Mouse (Mus musculus): ENCODE results near the gene Slitrk6. TPM values are rescaled to one million over a fixed set of nuclear protein-coding genes. Genes with fewer than 3 reads are reported as not detected.

Gene Slitrk6
- polyA plus RNA-seq, 1 experiment from 2014 or later, result 1.4 TPM

GRCm38 (mm10) chr14:110728344-110728910 lies 26.5 kb downstream of the Slitrk6 start:
- Histone ChIP-seq H3K27ac (ENCODE audit: low read depth, low read length) (no peak overlapping the region), H3K4me2 (ENCODE audit: low read depth, low read length, severe bottlenecking) (no peak overlapping the region), H3K9ac (ENCODE audit: low read length) (no peak overlapping the region), H3K36me3 (ENCODE audit: control insufficient read depth, insufficient read depth, low read length) (no peaks in the 10 kb centered on the region), H3K4me3 (ENCODE audit: low read depth, low read length) (no peak overlapping the region), H3K9me3 (ENCODE audit: control insufficient read depth, low read length) (no peaks in the 10 kb centered on the region), H3K27me3 (ENCODE audit: control insufficient read depth, insufficient read depth, low read length) (no peaks in the 10 kb centered on the region), H3K4me1 (replicated peaks; ENCODE audit: control insufficient read depth, insufficient read depth, low read length) (no peaks in the 10 kb centered on the region)
- ATAC-seq (replicated peaks; ENCODE audit: low FRiP score) (no peak), DNase-seq (ENCODE audit: low spot score) (no peak)
- 16% methylated on average over 4 of the region's 4 CpGs for WGBS

- H3K27me3 ChIP-seq (ENCODE audit: control insufficient read depth, insufficient read depth, low read length), result no peaks in the 10 kb centered on the region
- no peak overlapping the region for H3K27ac ChIP-seq (ENCODE audit: low read depth, low read length)
- H3K36me3 ChIP-seq (ENCODE audit: control insufficient read depth, insufficient read depth, low read length), result no peaks in the 10 kb centered on the region
- WGBS, result 21% methylated on average over 2 of the region's 2 CpGs
- no peak overlapping the region for H3K4me3 ChIP-seq (ENCODE audit: low read depth, low read length)
- no peak overlapping the region for H3K9ac ChIP-seq (ENCODE audit: low read length)
- no peaks in the 10 kb centered on the region for H3K4me1 ChIP-seq (replicated peaks; ENCODE audit: control insufficient read depth, insufficient read depth, low read length)
- H3K9me3 ChIP-seq (ENCODE audit: control insufficient read depth, low read length), result no peaks in the 10 kb centered on the region
- no peak for ATAC-seq (replicated peaks; ENCODE audit: low FRiP score)
- no peak for DNase-seq (ENCODE audit: low spot score)
- H3K4me2 ChIP-seq (ENCODE audit: low read depth, low read length, severe bottlenecking), result no peak overlapping the region
These were observed 30.8 kb downstream of the Slitrk6 start for GRCm38 (mm10) chr14:110724026-110724576.
